Mouse (Mus musculus): ENCODE results near the gene Mpp4. TPM values are rescaled to one million over a fixed set of nuclear protein-coding genes. Genes with fewer than 3 reads are reported as not detected.

Gene Mpp4
- 0.93 and 0.97 TPM in 2 replicates for polyA plus RNA-seq (2012; rRNA removed)

DNA sequence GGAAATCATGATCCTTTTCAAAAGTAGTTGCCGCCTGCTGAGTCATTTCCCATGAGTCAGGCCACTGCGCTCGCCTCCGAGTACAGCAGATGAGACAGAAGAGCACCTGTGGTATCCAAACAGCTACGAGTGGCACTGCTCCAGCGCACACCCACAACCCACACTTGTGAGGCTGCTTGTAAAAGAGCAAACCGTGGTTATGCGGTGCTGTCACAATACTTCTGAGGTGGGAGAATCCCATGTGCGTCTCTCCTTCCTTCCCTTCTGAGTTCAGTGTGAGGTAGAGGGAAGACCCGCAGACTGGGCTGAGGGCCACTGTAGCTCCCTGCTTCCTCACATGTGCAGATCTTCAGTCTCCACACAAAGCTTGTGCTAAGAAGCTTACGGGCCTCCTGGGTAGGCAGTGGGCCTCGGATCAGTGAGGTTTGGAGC, at the start of gene Mpp4:
Gene Mpp4, minus strand, starts transcription at position 360 of the 432 bp plus-strand sequence.
- Histone ChIP-seq H3K4me1 (ENCODE audit: control insufficient read depth, insufficient read depth, low read length) (no peaks in the 10 kb centered on the region), H3K4me3 (replicated peaks; ENCODE audit: extremely low read depth, low read depth, low read length) (no peak within 1 kb of the TSS)
- WGBS = 61% methylated on average over 12 of the region's 12 CpGs
- DNase-seq = no peak
- TF ChIP-seq POLR2A (IDR thresholded peaks at IDR 0.05; ENCODE audit: borderline replicate concordance, extremely low read depth, low read depth, low read length) (no peak), CTCF (IDR thresholded peaks at IDR 0.05; ENCODE audit: insufficient read depth, low read length) (no peak)

DNA sequence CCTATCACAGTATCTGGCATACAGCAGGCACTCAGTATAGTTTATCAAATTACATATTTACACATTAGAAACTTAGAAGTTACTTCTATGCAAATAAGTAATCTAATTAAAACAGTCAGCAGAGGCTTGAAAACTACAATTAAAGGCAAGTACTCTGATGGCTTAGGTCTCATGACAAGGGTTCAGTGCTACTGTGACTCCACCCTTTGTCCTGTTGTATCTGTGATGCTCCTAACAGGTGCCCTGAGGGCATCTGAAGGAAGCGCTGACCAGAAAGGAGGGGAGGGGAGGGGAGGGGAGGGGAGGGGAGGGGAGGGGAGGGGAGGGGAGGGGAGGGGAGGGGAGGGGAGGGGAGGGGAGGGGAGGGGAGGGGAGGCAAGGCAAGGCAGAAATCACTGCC, 49.8 kb upstream of the Mpp4 start:
- Histone ChIP-seq H3K4me3 (replicated peaks; ENCODE audit: extremely low read depth, low read depth, low read length) (no peak overlapping the region), H3K4me1 (ENCODE audit: control insufficient read depth, insufficient read depth, low read length) (no peaks in the 10 kb centered on the region; the same call in 1 of the 2 replicates)
- DNase-seq = no peak
- TF ChIP-seq POLR2A (IDR thresholded peaks at IDR 0.05; ENCODE audit: borderline replicate concordance, extremely low read depth, low read depth, low read length) (no peak), CTCF (IDR thresholded peaks at IDR 0.05; ENCODE audit: insufficient read depth, low read length) (no peak)
- no CpG with 5 or more reads among the region's 1 CpGs for WGBS

DNA sequence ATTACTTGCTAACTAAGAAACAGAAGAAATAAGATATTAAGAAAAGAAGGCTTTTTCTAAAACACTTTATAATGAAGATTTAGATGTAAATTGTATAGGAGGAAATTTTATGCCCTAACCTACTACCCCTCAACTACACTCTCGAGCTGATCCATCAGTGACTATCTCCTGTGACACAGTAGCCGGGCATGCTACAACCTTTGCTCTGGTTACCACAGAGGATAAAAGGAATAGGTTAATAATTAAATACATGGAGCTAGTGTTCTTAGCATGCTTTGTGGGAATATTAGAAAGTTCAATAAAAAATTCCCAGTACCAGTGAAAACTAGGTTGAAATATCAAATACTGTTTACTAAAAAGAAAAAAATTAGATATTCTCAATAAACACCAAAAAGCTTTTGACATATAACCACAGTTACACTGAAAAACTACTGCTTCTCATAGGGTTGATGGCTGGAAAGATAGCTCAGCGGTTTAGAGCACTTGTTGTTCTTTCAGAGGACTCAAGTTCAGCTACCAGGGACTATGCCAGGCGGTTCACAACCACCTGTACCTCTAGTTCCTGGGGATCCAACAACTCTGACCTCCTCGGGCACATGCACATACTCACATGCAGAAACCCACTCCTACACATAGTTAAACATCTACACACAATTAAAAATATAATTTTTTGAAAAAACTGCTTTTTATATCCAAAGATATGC, 49.0 kb upstream of the Mpp4 start:
- Histone ChIP-seq H3K4me3 (replicated peaks; ENCODE audit: extremely low read depth, low read depth, low read length) (no peak overlapping the region), H3K4me1 (ENCODE audit: control insufficient read depth, insufficient read depth, low read length) (no peaks in the 10 kb centered on the region; the same call in 1 of the 2 replicates)
- WGBS = 77% methylated on average over 5 of the region's 5 CpGs
- DNase-seq = no peak
- TF ChIP-seq CTCF (IDR thresholded peaks at IDR 0.05; ENCODE audit: insufficient read depth, low read length) = no peak
- no peak for TF ChIP-seq POLR2A (IDR thresholded peaks at IDR 0.05; ENCODE audit: borderline replicate concordance, extremely low read depth, low read depth, low read length)

DNA sequence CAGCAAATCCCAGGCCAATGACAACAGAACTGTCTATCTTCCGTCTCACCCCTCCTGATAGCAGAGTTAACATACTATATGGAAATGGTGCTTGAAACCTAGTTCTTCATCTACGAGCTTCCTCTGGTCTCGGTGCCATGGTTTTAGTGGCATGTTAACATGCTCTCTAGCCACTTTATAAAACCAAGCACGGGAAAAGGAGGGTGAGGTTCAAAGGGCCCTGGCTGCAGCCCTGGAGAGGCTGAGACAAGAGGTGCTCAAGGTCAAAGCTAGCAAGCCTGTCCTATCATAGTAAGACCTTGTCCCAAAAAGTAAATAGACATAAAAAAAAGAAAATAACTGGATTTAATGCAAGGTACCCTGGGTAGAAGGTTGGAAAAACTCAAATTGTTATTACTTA, 48.5 kb upstream of the Mpp4 start:
- no peak overlapping the region for H3K4me3 ChIP-seq (replicated peaks; ENCODE audit: extremely low read depth, low read depth, low read length)
- no peak for DNase-seq
- 72% methylated on average over 4 of the region's 4 CpGs for WGBS
- H3K4me1 ChIP-seq (ENCODE audit: control insufficient read depth, insufficient read depth, low read length) = no peaks in the 10 kb centered on the region; the same call in 1 of the 2 replicates
- no peak for TF ChIP-seq POLR2A (IDR thresholded peaks at IDR 0.05; ENCODE audit: borderline replicate concordance, extremely low read depth, low read depth, low read length)
- TF ChIP-seq CTCF (IDR thresholded peaks at IDR 0.05; ENCODE audit: insufficient read depth, low read length) = no peak

DNA sequence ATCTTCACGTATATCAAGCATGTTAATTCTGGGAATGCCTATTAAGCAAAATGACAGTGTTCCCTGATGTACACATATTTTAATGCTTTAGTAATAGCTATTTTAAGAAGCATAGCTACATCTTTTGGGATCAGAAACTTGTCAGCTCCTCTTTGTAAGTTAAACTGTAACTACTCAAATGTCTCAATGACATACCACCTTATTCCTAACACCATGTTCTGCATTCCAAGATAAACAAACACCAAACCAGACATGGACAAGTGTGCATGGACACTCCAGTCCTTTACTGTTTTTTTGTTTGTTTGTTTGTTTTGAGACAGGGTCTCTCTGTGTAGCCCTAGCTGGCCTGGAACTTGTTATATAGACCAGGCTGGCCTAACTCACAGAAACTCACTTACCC, 45.1 kb upstream of the Mpp4 start:
- TF ChIP-seq CTCF (IDR thresholded peaks at IDR 0.05; ENCODE audit: insufficient read depth, low read length) (no peak), POLR2A (IDR thresholded peaks at IDR 0.05; ENCODE audit: borderline replicate concordance, extremely low read depth, low read depth, low read length) (no peak)
- no peak overlapping the region for H3K4me3 ChIP-seq (replicated peaks; ENCODE audit: extremely low read depth, low read depth, low read length)
- no peaks in the 10 kb centered on the region; the same call in 1 of the 2 replicates for H3K4me1 ChIP-seq (ENCODE audit: control insufficient read depth, insufficient read depth, low read length)
- 89% methylated on average over 1 of the region's 1 CpGs for WGBS
- no peak for DNase-seq

DNA sequence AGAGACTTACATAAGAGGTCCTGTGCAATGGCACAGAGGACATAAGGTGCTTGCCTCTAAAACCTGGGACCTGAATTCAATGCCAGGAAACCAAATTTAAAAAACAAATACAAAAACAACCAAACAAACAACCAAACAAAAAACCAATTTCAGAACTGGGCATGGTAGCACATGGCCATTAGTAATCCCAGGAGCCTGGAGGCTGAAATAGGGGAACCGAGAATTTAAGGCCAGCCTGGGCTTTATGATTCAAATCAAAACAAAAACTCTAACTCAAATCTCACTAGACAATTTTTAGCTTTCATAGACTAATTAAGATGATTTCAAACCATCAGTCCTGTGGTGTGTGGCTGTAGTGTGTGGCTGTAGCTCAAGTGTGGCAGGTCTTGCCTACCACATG, 41.3 kb upstream of the Mpp4 start:
- Histone ChIP-seq H3K4me1 (ENCODE audit: control insufficient read depth, insufficient read depth, low read length) (no peaks in the 10 kb centered on the region), H3K4me3 (replicated peaks; ENCODE audit: extremely low read depth, low read depth, low read length) (no peak overlapping the region)
- TF ChIP-seq POLR2A (IDR thresholded peaks at IDR 0.05; ENCODE audit: borderline replicate concordance, extremely low read depth, low read depth, low read length) (no peak), CTCF (IDR thresholded peaks at IDR 0.05; ENCODE audit: insufficient read depth, low read length) (no peak)
- DNase-seq = no peak
- WGBS = 94% methylated on average over 1 of the region's 1 CpGs

DNA sequence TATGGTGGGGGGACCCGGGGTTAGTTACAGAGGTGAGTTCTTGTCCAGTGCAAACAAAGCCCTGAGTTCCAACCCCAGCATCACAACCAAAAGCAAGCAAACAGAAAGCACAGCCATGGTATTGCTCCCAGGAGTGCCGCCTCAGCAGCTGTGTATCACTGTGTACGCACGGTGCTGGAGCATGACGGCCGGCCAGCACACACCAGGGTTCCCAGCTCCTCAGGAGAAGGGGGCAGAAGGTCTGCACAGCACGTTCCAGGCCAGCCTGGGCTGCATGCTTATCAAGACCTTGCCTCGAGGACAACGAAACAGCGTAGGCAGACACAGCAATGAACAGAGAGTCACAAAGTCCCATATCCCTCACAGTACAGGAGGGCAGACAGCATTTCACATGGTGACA, 39.2 kb upstream of the Mpp4 start:
- 90% methylated on average over 10 of the region's 10 CpGs for WGBS
- TF ChIP-seq POLR2A (IDR thresholded peaks at IDR 0.05; ENCODE audit: borderline replicate concordance, extremely low read depth, low read depth, low read length) = no peak
- no peak for TF ChIP-seq CTCF (IDR thresholded peaks at IDR 0.05; ENCODE audit: insufficient read depth, low read length)
- no peak for DNase-seq
- H3K4me1 ChIP-seq (ENCODE audit: control insufficient read depth, insufficient read depth, low read length) = no peaks in the 10 kb centered on the region
- no peak overlapping the region for H3K4me3 ChIP-seq (replicated peaks; ENCODE audit: extremely low read depth, low read depth, low read length)

DNA sequence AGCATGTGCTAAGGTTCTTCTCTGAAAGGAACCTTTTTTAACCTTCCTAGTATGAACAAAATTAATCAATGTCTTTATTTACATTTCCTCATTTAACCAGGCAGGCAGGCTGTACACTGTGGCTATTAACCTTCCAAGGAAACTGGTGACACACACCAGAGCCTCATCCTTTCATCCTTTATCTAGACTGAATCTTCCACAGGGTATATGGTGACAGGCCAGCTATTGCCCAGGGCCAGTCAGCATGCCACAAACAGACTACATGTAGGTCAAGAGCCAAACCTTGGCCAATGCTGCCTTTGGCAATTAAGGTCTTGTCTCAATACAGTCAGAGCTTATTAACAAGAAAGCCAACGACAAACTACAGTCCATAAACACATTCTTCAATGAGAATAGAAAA, 38.4 kb upstream of the Mpp4 start:
- H3K4me1 ChIP-seq (ENCODE audit: control insufficient read depth, insufficient read depth, low read length) = no peaks in the 10 kb centered on the region
- no peak for DNase-seq
- TF ChIP-seq POLR2A (IDR thresholded peaks at IDR 0.05; ENCODE audit: borderline replicate concordance, extremely low read depth, low read depth, low read length) (no peak), CTCF (IDR thresholded peaks at IDR 0.05; ENCODE audit: insufficient read depth, low read length) (no peak)
- 79% methylated on average over 1 of the region's 1 CpGs for WGBS
- H3K4me3 ChIP-seq (replicated peaks; ENCODE audit: extremely low read depth, low read depth, low read length) = no peak overlapping the region

DNA sequence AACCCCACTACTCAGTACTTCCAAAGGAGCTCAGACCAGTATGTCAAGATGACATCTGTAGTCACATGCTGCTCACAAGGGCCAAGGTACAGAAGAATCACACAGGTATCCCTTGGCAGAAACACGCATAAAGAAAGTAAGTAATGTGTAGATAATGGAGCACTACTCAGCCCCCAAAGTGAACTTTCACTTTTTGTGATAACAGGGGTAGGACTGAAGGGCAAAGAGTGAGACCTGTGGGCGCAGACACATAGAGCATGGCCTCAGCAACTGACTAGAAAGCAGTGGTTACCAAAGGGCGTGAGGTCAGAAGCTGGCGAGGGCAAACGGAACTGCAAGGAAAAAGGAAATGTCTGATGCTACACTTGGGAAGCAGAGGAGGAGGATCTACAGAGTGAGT, 37.8 kb upstream of the Mpp4 start:
- Histone ChIP-seq H3K4me3 (replicated peaks; ENCODE audit: extremely low read depth, low read depth, low read length) (no peak overlapping the region), H3K4me1 (ENCODE audit: control insufficient read depth, insufficient read depth, low read length) (no peaks in the 10 kb centered on the region)
- TF ChIP-seq CTCF (IDR thresholded peaks at IDR 0.05; ENCODE audit: insufficient read depth, low read length) = no peak
- no peak for TF ChIP-seq POLR2A (IDR thresholded peaks at IDR 0.05; ENCODE audit: borderline replicate concordance, extremely low read depth, low read depth, low read length)
- 82% methylated on average over 5 of the region's 5 CpGs for WGBS
- no peak for DNase-seq

DNA sequence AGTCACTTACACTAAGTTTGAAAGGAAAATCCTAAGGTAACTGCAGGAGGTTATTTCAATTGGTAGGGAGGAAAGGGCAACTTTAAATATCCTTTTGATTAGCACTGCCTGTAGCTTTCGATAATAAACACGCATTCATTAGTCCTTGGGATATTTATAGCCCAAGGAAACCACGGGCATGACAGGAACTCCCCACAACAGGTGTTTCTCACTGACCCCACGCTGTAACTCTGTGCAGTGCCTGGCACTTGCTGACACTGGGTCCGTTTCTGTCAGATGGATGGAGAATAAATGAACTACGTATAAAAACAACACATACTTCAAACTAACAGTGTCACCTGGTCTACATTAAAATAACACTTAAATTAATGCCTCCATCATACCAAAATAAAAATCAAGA, 31.8 kb upstream of the Mpp4 start:
- Histone ChIP-seq H3K4me1 (ENCODE audit: control insufficient read depth, insufficient read depth, low read length) (no peaks in the 10 kb centered on the region), H3K4me3 (replicated peaks; ENCODE audit: extremely low read depth, low read depth, low read length) (no peak overlapping the region)
- WGBS = 37% methylated on average over 6 of the region's 6 CpGs
- no peak for DNase-seq
- no peak for TF ChIP-seq CTCF (IDR thresholded peaks at IDR 0.05; ENCODE audit: insufficient read depth, low read length)
- TF ChIP-seq POLR2A (IDR thresholded peaks at IDR 0.05; ENCODE audit: borderline replicate concordance, extremely low read depth, low read depth, low read length) = no peak

Data from lung, adult 2 months (tissue).